Mouse (Mus musculus): ENCODE results near the gene Gm4969. TPM values are rescaled to one million over a fixed set of nuclear protein-coding genes. Genes with fewer than 3 reads are reported as not detected.

The Gm4969 gene
- polyA plus RNA-seq (2016; fragmentation: Nextera tagmentation; extraction: Ambion mirVana), result 1.1 and 2.2 TPM in 2 replicates

- peaks cover 16% of the 10 kb centered on the region for H3K4me1 ChIP-seq
- peak within 1 kb of the TSS; percentile 42 for H3K4me3 ChIP-seq
- H3K36me3 ChIP-seq, result peaks cover 13% of the 10 kb centered on the region
- DNase-seq (ENCODE audit: low spot score), result peak; percentile 82
- H3K27ac ChIP-seq, result peak within 1 kb of the TSS; percentile 75
- 19% methylated on average over 64 of the region's 64 CpGs for WGBS
- H3K27me3 ChIP-seq (ENCODE audit: low read depth, poor library complexity, severe bottlenecking), result peaks cover 6% of the 10 kb centered on the region; the same call in 1 of the 2 replicates
- peaks cover 9% of the 10 kb centered on the region; the same call in 1 of the 2 replicates for H3K9me3 ChIP-seq (replicated peaks)
These were observed at the start of gene Gm4969 for GRCm38 (mm10) chr7:19118028-19118771. Gene Gm4969, minus strand, starts transcription at chr7:19118368.

- Histone ChIP-seq H3K4me3 (no peak overlapping the region), H3K4me1 (peaks cover 28% of the 10 kb centered on the region), H3K27me3 (ENCODE audit: low read depth, poor library complexity, severe bottlenecking) (peaks cover 65% of the 10 kb centered on the region), H3K36me3 (no peaks in the 10 kb centered on the region), H3K27ac (no peak overlapping the region), H3K9me3 (replicated peaks) (no peaks in the 10 kb centered on the region)
- 85% methylated on average over 3 of the region's 3 CpGs for WGBS
- DNase-seq (ENCODE audit: low spot score), result no peak
These were observed 48.8 kb upstream of the Gm4969 start for GRCm38 (mm10) chr7:19166990-19167389.

- DNase-seq (ENCODE audit: low spot score), result no peak
- Histone ChIP-seq H3K9me3 (replicated peaks) (no peaks in the 10 kb centered on the region), H3K4me1 (peaks cover 28% of the 10 kb centered on the region), H3K27ac (no peak within 1 kb of the TSS), H3K27me3 (ENCODE audit: low read depth, poor library complexity, severe bottlenecking) (peaks cover 69% of the 10 kb centered on the region), H3K4me3 (peak within 1 kb of the TSS; percentile 23; the same call in 1 of the 2 replicates), H3K36me3 (no peaks in the 10 kb centered on the region)
- WGBS, result 11% methylated on average over 14 of the region's 14 CpGs
These were observed 47.7 kb upstream of the Gm4969 start, which contains the start of gene Gipr for GRCm38 (mm10) chr7:19165656-19166423. Gene Gipr, minus strand, starts transcription at chr7:19166127.

GRCm38 (mm10) chr7:19164978-19165377 is 46.8 kb upstream of the Gm4969 start:
- peaks cover 73% of the 10 kb centered on the region for H3K27me3 ChIP-seq (ENCODE audit: low read depth, poor library complexity, severe bottlenecking)

GRCm38 (mm10) chr7:19164189-19164588 is 46.0 kb upstream of the Gm4969 start:
- Histone ChIP-seq H3K36me3 (no peaks in the 10 kb centered on the region), H3K27ac (no peak overlapping the region), H3K9me3 (replicated peaks) (no peaks in the 10 kb centered on the region), H3K27me3 (ENCODE audit: low read depth, poor library complexity, severe bottlenecking) (peaks cover 75% of the 10 kb centered on the region), H3K4me1 (peaks cover 43% of the 10 kb centered on the region), H3K4me3 (peak overlapping the region; percentile 18)
- WGBS, result 3% methylated on average over 6 of the region's 6 CpGs
- peak; percentile 48 for DNase-seq (ENCODE audit: low spot score)

More at GRCm38 (mm10) chr7:19164978-19165377, 46.8 kb upstream of the Gm4969 start:
- 3% methylated on average over 13 of the region's 13 CpGs for WGBS
- Histone ChIP-seq H3K36me3 (no peaks in the 10 kb centered on the region), H3K4me1 (peaks cover 35% of the 10 kb centered on the region), H3K27ac (no peak overlapping the region), H3K4me3 (peak overlapping the region; percentile 23; the same call in 1 of the 2 replicates), H3K9me3 (replicated peaks) (no peaks in the 10 kb centered on the region)
- DNase-seq (ENCODE audit: low spot score), result no peak

GRCm38 (mm10) chr7:19163752-19164151 is 45.6 kb upstream of the Gm4969 start:
- peaks cover 80% of the 10 kb centered on the region for H3K27me3 ChIP-seq (ENCODE audit: low read depth, poor library complexity, severe bottlenecking)
- peaks cover 43% of the 10 kb centered on the region for H3K4me1 ChIP-seq
- WGBS, result 23% methylated on average over 12 of the region's 12 CpGs
- no peaks in the 10 kb centered on the region for H3K9me3 ChIP-seq (replicated peaks)
- H3K4me3 ChIP-seq, result peak overlapping the region; percentile 18
- H3K27ac ChIP-seq, result no peak overlapping the region
- H3K36me3 ChIP-seq, result no peaks in the 10 kb centered on the region
- no peak for DNase-seq (ENCODE audit: low spot score)

- Histone ChIP-seq H3K27me3 (ENCODE audit: low read depth, poor library complexity, severe bottlenecking) (peaks cover 79% of the 10 kb centered on the region), H3K27ac (no peak overlapping the region), H3K4me3 (no peak overlapping the region), H3K9me3 (replicated peaks) (no peaks in the 10 kb centered on the region), H3K4me1 (peaks cover 43% of the 10 kb centered on the region), H3K36me3 (no peaks in the 10 kb centered on the region)
- WGBS, result 88% methylated on average over 7 of the region's 7 CpGs
- no peak for DNase-seq (ENCODE audit: low spot score)
These were observed 44.8 kb upstream of the Gm4969 start for GRCm38 (mm10) chr7:19162928-19163327.

GRCm38 (mm10) chr7:19160115-19160514 is 41.9 kb upstream of the Gm4969 start:
- H3K9me3 ChIP-seq (replicated peaks), result no peaks in the 10 kb centered on the region
- H3K36me3 ChIP-seq, result peaks cover 9% of the 10 kb centered on the region
- peaks cover 72% of the 10 kb centered on the region for H3K27me3 ChIP-seq (ENCODE audit: low read depth, poor library complexity, severe bottlenecking)
- peak; percentile 80 for DNase-seq (ENCODE audit: low spot score)
- no peak overlapping the region for H3K27ac ChIP-seq
- peaks cover 46% of the 10 kb centered on the region for H3K4me1 ChIP-seq
- WGBS, result 2% methylated on average over 20 of the region's 20 CpGs
- peak overlapping the region; percentile 52 for H3K4me3 ChIP-seq

- Histone ChIP-seq H3K4me1 (peaks cover 39% of the 10 kb centered on the region), H3K4me3 (peak overlapping the region; percentile 52; the same call in 1 of the 2 replicates), H3K27ac (no peak overlapping the region), H3K9me3 (replicated peaks) (no peaks in the 10 kb centered on the region), H3K36me3 (peaks cover 16% of the 10 kb centered on the region), H3K27me3 (ENCODE audit: low read depth, poor library complexity, severe bottlenecking) (peaks cover 65% of the 10 kb centered on the region)
- no peak for DNase-seq (ENCODE audit: low spot score)
- 10% methylated on average over 18 of the region's 18 CpGs for WGBS
These were observed 41.2 kb upstream of the Gm4969 start for GRCm38 (mm10) chr7:19159411-19159810.

- no peaks in the 10 kb centered on the region for H3K9me3 ChIP-seq (replicated peaks)
- peaks cover 57% of the 10 kb centered on the region for H3K27me3 ChIP-seq (ENCODE audit: low read depth, poor library complexity, severe bottlenecking)
- 51% methylated on average over 11 of the region's 11 CpGs for WGBS
- H3K27ac ChIP-seq, result no peak overlapping the region
- H3K4me1 ChIP-seq, result peaks cover 31% of the 10 kb centered on the region
- H3K36me3 ChIP-seq, result peaks cover 24% of the 10 kb centered on the region
- no peak overlapping the region for H3K4me3 ChIP-seq
- no peak for DNase-seq (ENCODE audit: low spot score)
These were observed 40.4 kb upstream of the Gm4969 start for GRCm38 (mm10) chr7:19158601-19159000.

- Histone ChIP-seq H3K4me3 (peak overlapping the region; percentile 28), H3K27me3 (ENCODE audit: low read depth, poor library complexity, severe bottlenecking) (peaks cover 44% of the 10 kb centered on the region), H3K9me3 (replicated peaks) (no peaks in the 10 kb centered on the region), H3K4me1 (peaks cover 27% of the 10 kb centered on the region), H3K27ac (peak overlapping the region; percentile 69), H3K36me3 (peaks cover 38% of the 10 kb centered on the region)
- DNase-seq (ENCODE audit: low spot score), result peak; percentile 95
- 6% methylated on average over 30 of the region's 30 CpGs for WGBS
These were observed 39.1 kb upstream of the Gm4969 start for GRCm38 (mm10) chr7:19157160-19157800.

- no peak for DNase-seq (ENCODE audit: low spot score)
- no peaks in the 10 kb centered on the region for H3K9me3 ChIP-seq (replicated peaks)
- H3K27ac ChIP-seq, result no peak overlapping the region
- peaks cover 31% of the 10 kb centered on the region for H3K4me1 ChIP-seq
- no peak overlapping the region for H3K4me3 ChIP-seq
- H3K27me3 ChIP-seq (ENCODE audit: low read depth, poor library complexity, severe bottlenecking), result peaks cover 35% of the 10 kb centered on the region
- WGBS, result 54% methylated on average over 13 of the region's 13 CpGs
- H3K36me3 ChIP-seq, result peaks cover 49% of the 10 kb centered on the region
These were observed 37.8 kb upstream of the Gm4969 start for GRCm38 (mm10) chr7:19155825-19156475.

All from limb, embryonic 10.5 days (tissue).